Mouse (Mus musculus): ENCODE data around the gene Coa7.

The Coa7 gene

DNA sequence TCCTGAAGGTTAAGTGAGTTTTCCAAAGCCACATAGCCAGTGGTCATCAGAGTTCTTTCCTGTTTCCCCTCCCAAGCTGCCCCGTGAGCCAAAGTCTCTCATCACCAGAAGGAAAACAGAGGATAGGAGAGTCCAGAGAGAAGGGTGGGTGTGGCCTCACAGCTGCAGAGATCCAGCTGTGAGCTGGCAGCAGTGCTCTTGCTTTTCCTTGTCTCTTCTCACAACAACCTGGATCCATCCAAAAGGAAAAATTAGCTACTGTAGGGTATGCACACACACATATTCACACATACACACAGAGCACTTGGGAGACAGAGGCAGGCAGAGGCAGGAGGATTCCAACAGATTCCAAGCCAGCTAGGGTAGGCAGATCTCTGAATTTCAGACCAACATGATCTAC lies 58.1 kb downstream of the Coa7 start:
- no peak for DNase-seq

DNA sequence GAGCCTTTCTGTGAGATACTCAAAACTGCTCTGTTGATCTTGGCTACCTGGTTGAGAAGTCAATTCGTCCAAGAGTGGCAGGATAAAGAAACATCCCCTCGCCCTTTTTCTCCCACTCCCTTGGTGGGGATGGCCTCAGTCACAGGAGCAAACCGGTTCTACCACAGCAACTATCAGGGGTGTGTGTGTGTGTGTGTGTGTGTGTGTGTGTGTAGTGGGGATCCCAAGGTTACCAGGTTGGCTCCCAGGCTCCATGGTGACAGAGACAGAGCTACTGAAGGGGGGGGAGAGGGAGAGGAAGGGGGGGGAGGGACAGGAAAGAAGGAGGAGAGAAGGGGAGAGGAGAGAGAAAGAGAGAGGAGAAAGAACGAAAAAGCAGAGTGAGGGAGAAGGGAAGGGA lies 59.2 kb downstream of the Coa7 start:
- DNase-seq, result no peak

DNA sequence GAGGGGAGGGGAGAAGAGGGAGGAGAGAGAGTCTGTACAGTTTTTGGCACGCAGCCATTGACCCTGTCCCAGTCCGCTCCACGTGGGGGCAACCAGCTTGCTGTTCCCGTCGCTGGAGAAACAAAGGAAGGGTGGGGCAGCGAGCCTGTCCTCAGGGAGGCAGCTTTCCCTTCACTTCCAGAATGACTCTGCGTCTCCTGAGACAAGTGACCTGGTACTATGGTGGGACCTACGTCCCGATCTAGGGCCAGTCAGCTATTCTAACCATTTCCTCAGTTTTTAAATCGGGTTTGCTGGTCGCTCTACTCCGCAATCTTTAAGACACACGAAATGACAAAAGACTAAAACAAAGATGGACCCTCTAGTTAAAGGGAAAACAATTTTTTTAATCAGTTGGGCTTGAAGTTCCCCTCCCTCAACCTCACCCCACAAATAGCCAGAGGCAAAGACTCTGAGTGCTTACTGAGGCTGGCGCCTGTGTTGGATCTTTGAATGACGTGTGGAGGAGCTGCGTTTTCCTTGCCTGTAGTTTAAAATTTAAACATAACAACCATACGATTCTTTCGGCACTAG lies 59.8 kb downstream of the Coa7 start:
- peak; percentile 53 for DNase-seq

DNA sequence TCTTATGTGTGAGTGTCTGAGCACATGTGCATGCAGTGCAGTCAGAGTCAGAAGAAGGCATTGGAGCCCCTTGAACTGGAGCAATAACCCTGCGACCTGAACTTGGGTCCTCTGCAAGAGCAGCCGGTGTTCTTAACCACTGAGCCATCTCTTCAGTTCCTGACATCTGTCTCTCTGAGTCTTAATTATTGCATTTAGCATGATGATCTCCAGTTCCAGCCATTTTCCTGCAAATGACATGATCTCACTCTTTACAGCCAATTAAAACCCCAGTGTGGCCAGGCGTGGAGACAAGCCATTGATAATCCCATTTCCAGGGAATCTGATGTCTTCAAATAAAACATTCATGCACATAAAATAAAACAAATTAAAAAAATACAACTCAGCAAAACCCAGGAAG lies 60.8 kb downstream of the Coa7 start:
- no peak for DNase-seq

DNA sequence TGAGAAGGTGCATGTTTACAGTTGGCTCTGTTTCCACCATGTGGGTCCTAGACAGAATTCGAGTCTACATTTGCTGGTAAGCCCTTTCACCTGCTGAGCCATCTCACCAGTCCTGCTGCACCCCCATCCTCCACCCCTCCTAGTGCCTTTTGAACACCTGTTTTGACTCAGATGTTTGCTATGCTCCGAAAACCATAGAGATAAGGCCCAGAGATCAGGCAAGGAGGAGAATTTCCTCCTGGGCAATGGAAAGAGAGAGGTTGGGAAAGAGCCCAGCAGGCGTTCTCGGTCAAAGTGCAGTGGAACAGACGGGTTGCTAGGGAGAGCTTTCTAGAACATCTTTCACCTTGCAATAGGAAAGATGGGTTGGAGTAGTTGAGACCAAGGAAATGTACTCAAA lies 63.2 kb downstream of the Coa7 start:
- no peak for DNase-seq

Measured in right cerebral cortex, postnatal 14 days (tissue).